Mouse (Mus musculus) lung, embryonic 16.5 days (tissue): ENCODE measurements at regions not wholly inside any gene's neighbourhood (a gene's known extent, or its start where the extent isn't known, plus 50 kb on each side); places are given as distances from the start of the nearest gene placed in this dataset.

Experiments used
- ATAC-seq: fragments of 200-750 bp; cut with Nextera tagmentation; 2 replicates; pipeline ENCODE4 v1.8.0; 2017; ENCODE audit warnings: low read depth, mild to moderate bottlenecking, moderate library complexity
- H3K27ac ChIP-seq: fragments of 300-500 bp; sonication (generic); 2 replicates; pipeline ENCODE4 v1.5.1; 2014; ENCODE audit warnings: mild to moderate bottlenecking, control low read depth, low read length
- H3K27me3 ChIP-seq: fragments of 300-500 bp; sonication (generic); 2 replicates; pipeline ENCODE4 v1.6.1; 2014; ENCODE audit warnings: low read depth, low read length, mixed read lengths; ENCODE audit not compliant: control insufficient read depth, insufficient read depth
- H3K36me3 ChIP-seq: fragments of 300-500 bp; sonication (generic); 2 replicates; pipeline ENCODE4 v1.6.1; 2014; ENCODE audit warnings: low read length; ENCODE audit not compliant: control insufficient read depth, insufficient read depth
- H3K4me1 ChIP-seq: fragments of 300-500 bp; sonication (generic); replicated peaks from 2 replicates; pipeline ENCODE4 v1.6.1; 2014; ENCODE audit warnings: low read length, mixed read lengths; ENCODE audit not compliant: control insufficient read depth, insufficient read depth
- H3K4me2 ChIP-seq: fragments of 300-500 bp; sonication (generic); 2 replicates; pipeline ENCODE4 v1.6.1; 2014; ENCODE audit warnings: low read depth, low read length, control low read depth
- H3K4me3 ChIP-seq: fragments of 300-500 bp; sonication (generic); 2 replicates; pipeline ENCODE4 v1.5.1; 2014; ENCODE audit warnings: mild to moderate bottlenecking, low read length, control low read depth
- H3K9ac ChIP-seq: fragments of 300-500 bp; sonication (generic); 2 replicates; pipeline ENCODE4 v1.6.1; 2014; ENCODE audit warnings: low read length, control low read depth
- H3K9me3 ChIP-seq: fragments of 300-500 bp; sonication (generic); 2 replicates; pipeline ENCODE4 v1.6.1; 2016; ENCODE audit warnings: low read length; ENCODE audit not compliant: control insufficient read depth
- WGBS: fragments of 180-500 bp; shearing (Covaris S2); extraction: QIAGEN DNeasy Blood & Tissue Kit; methylation state at CpG from one replicate; pipeline ENCODE4 v1.1.7; 2014; 5-methylcytosine and 5-hydroxymethylcytosine counted together

- Histone ChIP-seq H3K27me3 (no peaks in the 10 kb centered on the region), H3K4me1 (peaks cover 9% of the 10 kb centered on the region; the same call in 1 of the 2 replicates), H3K27ac (no peak overlapping the region), H3K4me2 (0 out of 2 replicates have a peak overlapping the region, but pooled peaks have one; percentile 1), H3K9ac (no peak overlapping the region), H3K4me3 (no peak overlapping the region), H3K9me3 (no peaks in the 10 kb centered on the region), H3K36me3 (no peaks in the 10 kb centered on the region)
- peak; percentile 28 for ATAC-seq
- 47% methylated on average over 13 of the region's 13 CpGs for WGBS
These were observed 50.7 kb upstream of the Rgs8 start for GRCm38 (mm10) chr1:153601928-153602631.

DNA sequence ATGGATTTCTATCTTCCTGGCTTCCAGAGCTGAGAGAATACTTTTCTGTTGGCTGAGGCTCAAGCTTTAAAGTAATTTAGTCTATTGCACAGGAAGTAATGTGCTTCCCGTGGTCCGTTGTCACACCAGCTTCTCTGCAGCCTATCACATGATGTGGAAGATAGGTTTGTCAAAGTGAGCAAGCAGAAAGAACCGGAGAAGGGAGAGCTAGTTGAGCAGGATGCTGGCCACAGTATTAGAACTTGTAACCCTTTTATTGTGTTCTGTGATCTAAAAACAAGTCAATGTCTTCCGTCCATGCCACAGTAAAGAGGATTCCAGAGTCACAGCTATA lies 50.2 kb upstream of the Rgs8 start:
- no peak overlapping the region for H3K4me3 ChIP-seq
- no peak overlapping the region for H3K4me2 ChIP-seq
- no peaks in the 10 kb centered on the region for H3K9me3 ChIP-seq
- ATAC-seq = 0 out of 2 replicates have a peak, but pooled peaks have one; percentile 26
- no peaks in the 10 kb centered on the region for H3K27me3 ChIP-seq
- peaks cover 9% of the 10 kb centered on the region; the same call in 1 of the 2 replicates for H3K4me1 ChIP-seq
- H3K36me3 ChIP-seq = no peaks in the 10 kb centered on the region
- no peak overlapping the region for H3K9ac ChIP-seq
- 40% methylated on average over 4 of the region's 4 CpGs for WGBS
- H3K27ac ChIP-seq = no peak overlapping the region
